Mouse (Mus musculus): ENCODE data around the gene Oxct2a.
A peak's percentile ranks its signal among the peaks of the same experiment; 100 is the strongest.
"Not testable (repeated sequence)": the region's sequence is repeated elsewhere in the genome, so short reads cannot be mapped to it uniquely, and the experiment has no call there.

The Oxct2a gene

DNA sequence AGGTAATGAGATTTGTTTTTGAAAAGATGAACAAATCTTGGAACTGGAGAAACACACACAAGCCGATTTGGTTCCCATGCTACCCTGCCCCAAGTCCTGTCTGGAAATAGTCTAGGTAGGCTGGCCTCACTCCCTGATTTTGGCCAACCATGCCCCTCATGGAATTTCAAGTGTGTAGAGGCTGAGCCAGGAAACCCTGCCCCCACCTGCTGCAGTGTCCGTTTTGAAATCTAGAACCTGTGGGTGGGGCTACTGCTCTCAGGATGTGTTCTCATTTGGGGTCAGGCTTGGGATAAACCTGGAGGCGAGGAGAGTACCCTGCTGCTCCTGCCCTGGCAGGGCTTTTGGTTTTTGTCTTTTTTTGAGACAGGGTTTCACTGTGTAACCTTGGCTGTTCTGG, 15.1 kb downstream of the Oxct2a start:
- DNase-seq, result no peak

DNA sequence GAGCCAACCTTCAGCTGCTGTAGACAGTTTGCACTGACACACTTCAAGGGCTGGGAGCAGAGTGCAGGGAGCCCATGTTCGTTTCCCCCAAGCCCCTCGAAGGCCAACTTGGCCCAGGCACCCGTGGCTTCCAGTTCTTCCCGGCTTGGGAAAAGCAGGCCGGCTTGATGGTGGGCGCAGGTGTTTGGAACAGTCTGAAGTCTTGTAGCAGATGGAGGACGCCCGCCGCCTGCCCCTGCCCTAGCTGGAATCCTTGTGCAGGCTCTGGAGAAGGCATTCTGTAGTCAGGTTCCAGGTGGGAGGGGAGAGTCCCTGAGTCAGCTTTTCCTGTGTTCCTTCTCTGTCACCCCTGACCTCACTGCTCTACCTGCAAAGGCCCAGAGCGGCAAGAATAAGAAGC, 16.4 kb downstream of the Oxct2a start:
- no peak for DNase-seq

DNA sequence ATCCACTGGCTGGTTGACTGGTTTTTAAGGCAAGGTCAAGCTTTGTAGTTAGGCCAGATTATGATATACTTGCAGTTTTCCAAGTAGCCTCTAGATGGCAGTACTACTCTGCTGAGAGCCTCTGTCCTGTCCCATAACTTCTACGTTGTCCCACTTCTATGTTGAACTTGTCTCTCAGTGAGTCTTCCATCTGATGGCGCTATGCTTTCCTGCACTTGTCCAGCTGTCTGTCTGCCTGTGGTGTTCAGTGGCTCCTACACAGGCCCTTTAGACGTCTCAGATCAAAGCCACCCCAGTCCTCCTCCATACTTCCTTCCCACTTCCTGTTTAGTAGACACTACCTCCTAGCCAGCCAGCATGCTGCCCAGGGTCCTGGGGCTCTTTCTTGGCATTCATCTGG, 17.6 kb downstream of the Oxct2a start:
- peak; percentile 66 for DNase-seq

DNA sequence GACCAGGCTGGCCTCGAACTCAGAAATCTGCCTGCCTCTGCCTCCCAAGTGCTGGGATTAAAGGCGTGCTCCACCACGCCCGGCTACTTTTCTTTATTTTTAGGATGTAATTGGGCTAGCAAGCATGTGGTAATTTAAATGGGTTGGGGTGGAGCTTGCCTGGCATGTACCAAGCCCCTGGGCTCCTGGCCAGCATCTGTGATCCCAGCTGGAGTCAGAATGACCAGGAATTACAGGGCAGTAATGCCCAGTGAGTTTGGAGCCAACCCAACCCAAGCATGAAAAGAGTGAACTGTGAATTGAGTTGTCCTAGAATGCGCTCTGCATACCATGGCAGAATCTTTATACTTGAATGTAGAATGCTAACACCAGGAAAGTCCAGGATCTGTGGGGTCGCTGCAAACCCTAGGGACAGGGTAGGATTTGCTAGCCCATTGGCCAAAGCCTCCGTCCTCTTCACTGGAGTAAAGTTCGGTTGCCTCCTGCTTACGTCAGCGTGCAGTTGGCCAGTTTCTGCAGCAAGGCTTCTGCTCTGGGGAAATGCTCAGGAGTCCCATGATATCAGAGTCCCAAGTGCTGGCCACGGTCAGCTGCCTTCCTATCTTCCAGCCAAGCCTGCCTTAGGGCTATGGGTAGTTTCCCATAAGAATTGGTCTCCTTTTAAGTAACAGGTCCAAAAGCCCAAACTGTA, 24.3 kb downstream of the Oxct2a start:
- DNase-seq, result no peak

DNA sequence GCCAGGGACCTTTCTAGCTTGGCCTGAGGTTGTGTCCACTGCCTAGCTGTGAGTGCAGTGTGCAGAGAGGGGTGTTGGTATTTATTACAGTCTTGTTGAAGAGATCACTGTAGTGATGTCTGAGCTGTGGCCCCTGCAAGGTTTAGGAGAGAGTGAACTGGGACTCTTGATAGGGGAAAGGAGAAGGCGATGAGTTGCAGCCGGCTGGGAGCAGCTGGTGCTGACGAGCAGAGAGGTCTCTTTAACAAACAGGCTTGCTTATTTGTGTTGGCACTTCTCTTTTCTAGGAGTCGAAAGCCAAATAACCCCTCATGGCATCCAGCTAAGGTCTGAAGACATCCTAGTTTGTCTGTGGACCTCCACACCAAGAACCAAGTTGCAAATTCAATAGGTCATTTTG, 25.2 kb downstream of the Oxct2a start:
- DNase-seq, result no peak

DNA sequence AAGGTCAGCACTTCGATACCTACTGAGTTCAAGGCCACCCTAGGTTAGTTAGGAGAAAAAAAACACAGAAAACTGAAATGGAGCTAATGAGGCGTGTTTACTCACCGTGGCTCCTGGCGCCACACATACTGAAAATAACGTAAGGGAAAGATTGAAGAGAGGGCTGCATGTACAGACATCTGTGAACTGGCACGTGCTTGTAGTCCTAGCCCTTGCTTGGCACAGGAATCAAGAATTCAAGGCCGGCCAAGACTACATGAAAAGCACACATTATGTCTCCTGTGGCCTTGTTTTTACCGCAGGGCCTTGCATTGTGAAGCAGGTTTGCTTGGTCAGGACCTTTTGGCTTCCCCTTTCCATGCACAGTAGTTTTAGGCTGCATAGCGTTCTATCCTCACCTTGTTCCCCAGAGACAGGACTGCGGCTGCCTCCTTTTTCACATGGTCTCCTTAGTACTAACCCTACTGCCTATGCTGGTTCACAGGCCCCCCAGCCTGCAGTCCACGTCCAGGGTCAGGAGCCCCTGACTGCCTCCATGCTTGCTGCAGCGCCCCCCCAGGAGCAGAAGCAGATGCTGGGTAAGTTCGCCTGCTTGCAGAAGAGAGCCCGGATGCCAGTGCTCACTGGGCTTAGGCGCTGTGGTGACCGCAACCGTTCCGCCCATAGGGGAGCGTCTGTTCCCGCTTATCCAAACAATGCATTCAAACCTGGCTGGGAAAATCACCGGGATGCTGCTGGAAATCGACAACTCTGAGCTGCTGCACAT, 26.1 kb downstream of the Oxct2a start:
- no peak for DNase-seq

DNA sequence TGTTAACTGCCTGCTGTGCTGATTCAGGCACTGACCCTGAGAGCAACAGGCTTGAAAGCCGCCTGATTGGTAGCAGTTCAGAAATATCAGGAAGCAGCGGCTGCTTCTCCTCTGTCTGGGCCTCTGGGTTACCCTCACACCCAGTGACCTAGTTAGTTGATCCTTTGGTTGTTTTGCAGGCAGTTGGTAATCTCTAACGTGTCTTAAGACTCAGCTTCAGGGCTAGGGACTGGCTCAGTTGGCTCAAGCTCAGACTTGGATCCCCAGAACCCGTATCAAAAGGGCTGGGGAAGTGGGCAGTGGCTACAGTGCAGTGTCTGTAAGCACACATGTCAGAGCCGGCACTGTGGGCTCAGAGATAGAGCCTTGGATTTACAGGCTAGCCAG, 27.3 kb downstream of the Oxct2a start:
- no peak for DNase-seq

DNA sequence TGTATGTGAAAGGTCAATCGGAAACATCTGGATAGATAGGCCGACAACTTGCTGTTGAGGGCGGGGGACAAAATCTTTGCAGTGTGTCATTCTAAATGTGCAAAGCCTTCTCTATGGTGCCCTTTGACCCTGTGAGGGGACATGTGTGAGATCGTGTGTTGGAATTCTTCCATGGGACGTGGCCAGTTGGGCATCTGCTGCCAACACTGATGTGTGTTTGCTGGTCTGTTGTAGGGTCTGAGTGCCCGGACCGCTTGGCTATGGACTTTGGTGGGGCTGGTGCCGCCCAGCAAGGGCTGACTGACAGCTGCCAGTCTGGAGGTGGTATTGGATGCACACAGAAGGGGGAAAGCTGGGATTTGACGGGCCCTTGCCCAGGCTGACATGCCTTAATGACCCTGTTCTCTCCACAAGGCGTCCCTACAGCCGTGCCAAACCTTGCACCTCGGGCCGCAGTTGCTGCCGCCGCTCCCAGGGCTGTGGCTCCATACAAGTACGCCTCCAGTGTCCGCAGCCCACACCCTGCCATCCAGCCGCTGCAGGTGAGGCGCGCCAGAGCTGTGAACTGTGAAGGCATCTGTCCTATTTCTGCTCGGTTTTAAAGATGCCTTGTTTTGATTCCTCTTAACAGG, 27.8 kb downstream of the Oxct2a start:
- no peak for DNase-seq

DNA sequence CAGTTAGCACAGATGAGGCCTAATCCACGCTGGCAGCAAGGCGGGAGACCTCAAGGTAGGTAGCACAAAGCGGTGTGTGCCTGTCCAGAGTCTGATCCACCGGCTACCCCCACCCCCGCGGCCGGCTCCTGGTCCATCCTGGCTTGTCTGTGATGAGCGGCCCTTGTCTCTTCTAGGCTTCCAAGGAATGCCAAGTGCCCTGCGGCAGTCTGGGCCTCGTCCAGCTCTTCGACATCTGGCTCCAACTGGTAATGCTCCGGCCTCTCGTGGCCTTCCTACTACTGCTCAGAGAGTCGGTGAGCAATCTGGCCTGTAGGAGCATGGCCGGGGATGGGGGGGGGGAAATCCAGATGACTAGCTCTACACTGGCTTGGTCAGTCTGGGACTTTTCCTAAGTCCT, 28.4 kb downstream of the Oxct2a start:
- not testable (repeated sequence) for DNase-seq

DNA sequence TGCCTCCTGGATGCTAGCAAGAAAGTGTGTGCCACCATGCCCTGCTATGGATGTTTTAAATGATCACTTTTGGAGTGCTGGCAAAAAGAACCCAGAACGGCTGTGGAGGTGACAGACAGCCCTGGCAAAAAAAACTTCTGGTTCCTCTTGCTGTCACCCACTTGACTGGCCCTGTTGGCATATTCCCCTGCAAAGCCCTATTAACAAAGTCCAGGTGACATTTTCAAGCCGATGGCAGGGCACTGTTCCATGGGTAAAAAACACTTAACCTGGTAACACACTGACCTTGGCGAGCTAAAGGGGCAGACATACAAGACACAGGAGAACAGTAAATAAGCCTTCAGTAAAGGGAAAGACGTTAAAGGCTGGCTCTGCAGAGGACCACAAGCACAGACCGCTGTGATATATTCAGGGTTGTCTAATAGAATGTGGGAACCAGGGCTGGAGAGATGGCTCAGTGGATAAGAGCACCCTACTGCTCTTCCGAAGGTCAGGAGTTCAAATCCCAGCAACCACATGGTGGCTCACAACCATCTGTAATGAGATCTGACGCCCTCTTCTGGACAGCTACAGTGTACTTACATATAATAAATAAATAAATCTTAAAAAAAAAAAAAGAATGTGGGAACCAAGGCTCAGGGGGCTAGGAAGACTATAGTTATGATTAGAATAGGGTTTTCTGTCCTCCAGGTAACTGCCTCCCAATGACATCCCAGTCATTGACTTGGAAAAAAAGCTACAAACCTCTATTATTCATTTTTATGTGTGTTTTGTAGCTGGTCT, 29.6 kb downstream of the Oxct2a start:
- no peak for DNase-seq

DNA sequence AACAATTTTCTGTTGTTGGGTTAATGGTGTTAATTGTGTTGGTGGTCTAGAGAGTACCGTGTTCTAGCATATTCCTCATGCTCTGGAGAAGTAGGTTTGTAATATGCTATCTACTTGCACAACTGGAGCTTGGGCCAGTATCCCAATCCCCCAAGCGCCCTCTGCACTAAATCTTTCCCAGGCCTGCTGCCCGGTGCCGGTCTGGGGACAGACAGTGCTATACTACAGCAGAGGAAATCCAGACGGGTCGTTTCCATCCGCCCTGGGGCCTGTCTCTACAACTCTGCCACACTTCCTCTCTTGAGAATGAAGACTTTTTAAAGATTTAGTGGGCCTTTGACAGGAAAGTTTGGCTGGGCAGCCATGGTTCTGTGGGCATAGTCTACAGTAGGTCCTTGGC, 30.4 kb downstream of the Oxct2a start:
- DNase-seq, result no peak

DNA sequence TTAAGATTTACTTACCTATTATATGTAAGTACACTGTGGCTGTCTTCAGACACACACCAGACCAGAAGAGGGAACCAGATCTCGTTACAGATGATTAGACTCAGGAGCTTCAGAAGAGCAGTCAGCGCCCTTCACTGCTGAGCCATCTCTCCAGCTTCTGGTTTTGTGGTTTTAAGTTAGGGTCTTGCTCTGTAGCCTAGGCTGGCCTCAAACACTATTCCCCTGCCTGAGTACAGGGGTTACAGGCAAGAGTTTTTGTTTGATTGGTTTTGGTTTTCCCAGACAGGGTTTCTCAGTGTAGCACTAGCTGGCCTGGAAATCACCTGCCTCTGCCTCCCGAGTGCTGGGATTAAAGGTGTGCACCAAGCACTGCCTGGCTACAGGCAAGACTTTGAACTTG, 31.0 kb downstream of the Oxct2a start:
- no peak for DNase-seq

DNA sequence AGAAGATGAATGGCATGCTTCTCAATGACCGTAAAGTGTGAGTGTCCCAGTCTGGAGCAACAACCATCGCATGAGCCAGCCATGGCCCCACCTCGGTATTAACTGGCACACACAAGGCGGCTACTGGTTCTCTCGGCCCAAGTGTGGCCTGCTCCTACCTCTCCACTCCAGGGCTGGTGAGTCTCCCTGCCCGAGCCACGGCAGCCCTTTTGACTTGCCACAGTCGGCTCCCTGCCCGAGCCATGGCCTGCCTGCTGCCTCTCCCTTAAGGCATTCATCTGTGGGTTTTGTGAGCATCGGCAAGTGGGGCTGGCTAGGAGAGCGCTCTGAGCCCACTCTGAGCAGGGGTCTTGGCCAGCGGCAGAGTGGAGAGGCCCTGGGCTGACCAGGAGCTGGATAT, 34.4 kb downstream of the Oxct2a start:
- no peak for DNase-seq

DNA sequence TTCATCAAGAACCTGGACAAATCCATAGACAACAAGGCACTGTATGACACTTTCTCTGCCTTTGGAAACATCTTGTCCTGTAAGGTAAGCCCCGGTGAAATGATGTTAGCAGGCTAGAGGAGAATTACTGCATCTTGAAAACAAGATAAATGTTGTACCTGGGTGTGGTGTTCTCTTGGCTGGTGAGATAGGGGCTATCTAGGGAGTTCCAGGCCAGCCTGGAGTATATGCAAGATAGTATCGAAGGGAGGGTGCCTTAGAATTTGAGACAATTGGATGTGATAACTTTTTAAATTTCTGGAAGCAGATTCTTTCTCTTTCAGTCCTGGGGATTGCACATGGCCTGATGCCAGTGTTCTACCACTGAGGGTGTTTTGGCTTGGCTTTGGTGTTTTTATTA, 36.6 kb downstream of the Oxct2a start:
- no peak for DNase-seq

DNA sequence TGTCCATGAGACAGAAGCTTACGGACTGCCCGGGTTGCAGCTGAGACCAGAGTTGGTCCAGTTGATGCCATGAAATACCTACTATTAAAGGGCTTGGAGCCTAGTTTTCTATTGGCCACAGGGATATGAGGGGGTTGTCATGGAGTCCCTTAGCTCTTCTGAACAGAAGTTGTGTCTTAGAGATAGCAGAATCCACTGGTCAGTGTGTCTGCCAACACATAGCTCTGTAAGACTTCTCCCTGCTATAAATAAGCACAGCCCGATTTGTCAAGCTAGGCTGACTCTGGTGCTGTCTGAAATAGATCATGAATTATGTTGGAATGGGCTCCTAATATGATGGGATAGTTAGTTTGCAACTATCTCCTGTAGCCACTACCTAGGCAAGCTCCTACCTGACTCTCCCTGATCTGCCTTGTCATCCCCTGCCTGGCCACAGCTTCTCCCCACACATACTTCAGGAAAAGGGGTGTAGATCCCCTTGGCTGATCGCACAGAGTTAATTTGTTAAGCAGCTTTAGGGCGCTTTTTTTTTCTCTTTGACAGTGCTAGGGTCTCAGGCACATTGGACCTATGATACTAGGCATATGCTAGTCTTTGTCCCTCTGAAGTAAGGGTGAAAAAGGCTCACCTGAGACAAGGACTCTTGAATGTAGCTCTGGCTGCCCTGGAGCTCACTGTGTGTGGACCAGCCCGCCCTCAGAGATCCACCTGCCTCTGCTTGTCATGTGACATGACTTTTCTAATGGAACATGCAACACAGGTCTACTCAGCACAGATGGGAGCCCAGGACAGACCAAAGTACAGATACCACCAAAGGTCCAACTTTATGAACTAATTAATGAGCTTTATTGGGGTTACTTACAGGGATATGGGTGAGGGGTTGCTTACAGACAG, 38.5 kb downstream of the Oxct2a start:
- DNase-seq, result no peak

DNA sequence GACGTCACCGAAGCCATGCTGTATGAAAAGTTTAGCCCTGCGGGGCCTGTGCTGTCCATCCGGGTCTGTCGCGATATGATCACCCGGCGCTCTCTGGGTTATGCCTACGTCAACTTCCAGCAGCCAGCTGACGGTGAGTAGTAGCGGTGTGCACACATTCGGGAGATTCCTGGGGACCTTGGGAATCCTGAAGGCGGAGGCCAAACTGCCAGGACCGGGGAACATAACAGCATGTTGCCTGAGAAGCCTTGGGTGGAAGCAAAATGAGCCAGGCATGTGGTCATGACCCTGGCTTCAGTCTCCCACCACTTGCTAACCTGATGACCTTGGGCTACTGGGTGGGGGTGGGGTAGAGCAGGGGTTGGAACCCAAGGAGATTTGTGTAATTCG, 39.8 kb downstream of the Oxct2a start:
- DNase-seq, result peak; percentile 35

DNA sequence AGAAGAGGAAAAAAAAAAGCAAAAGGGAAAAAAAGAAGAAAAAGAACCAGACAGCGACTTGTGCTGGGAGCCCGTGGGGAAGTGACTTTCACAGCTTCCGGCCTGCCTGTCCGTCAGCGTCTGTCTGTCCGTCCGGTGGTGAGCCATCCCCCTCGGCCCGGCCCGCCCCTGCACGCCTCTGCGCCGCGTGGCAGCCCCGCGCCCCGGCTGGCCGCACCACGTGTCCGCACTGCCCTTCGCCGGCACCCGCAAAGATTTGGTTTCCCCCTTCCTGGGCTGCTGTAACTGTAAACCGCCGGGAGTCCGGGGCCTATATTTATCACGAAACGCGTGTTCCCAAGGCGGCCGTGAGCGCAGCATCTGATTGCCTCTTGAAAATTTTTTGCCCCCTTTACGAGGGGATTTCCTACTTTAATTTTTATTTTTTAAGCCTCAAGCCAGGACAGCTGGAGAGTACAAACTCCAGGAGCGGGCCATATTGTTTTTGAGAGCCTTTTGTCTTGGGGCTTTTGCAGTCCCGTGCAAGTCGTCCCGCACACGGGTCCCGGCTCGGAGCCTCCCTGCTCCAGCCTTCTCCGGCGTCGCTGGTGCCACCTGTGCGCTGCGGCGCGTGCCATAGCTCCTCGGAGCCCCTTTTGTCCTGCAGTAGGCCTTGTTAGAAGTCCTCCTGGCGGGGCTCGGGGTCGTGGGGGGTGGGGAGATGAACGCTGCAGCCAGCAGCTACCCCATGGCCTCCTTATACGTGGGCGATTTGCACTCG, 40.3 kb downstream of the Oxct2a start:
- DNase-seq, result peak; percentile 32

DNA sequence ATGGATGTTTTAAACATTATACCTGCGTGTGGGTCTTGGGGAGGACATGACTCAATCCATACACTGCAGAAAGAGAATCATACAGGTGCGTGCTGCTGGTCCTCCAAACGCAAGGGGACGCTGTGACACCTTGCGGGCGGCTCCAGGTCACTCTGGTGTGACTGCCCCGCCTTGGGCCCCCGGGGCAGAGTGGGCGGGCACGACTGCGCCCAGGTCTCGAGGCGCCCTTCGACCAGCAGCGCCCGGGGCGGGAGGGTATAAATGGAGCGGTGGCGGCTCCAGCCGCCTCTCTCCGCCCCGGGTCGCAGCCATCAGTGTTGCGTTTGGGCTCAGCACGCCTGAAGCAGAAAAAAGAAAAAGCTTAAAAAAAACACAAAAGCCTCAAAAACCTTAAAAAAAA, 40.9 kb downstream of the Oxct2a start:
- peak; percentile 95 for DNase-seq

DNA sequence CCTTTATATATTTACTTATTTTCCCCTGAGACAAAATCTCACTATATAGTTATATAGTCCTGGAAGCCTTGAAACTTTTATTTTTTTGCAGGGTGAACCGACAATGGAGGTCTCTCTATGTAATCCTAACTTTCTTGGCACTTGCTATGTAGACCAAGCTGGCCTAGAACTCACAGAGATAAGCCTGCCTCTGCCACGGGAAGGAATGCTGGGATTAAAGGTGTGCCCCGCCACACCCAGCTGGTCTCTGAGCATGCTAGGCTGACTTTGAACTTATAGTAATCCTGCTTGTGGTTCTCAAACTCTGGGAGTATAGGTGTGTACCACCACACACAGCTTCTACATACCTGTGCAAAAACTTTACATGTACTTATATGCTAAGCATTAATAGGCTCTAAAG, 43.3 kb downstream of the Oxct2a start:
- DNase-seq, result no peak

All from embryo, embryonic 11 days (tissue).